Mouse (Mus musculus): ENCODE data around the gene 9130023H24Rik. TPM values are rescaled to one million over a fixed set of nuclear protein-coding genes. Genes with fewer than 3 reads are reported as not detected.

Gene 9130023H24Rik
- polyA plus RNA-seq (2015; fragmentation: Nextera tagmentation; extraction: Ambion mirVana), result 6.7 and 8.3 TPM in 2 replicates

- H3K4me3 ChIP-seq (replicated peaks; ENCODE audit: low read depth, low read length), result peak within 1 kb of the TSS; percentile 61
- no peaks in the 10 kb centered on the region for H3K27me3 ChIP-seq (ENCODE audit: insufficient read depth, low read length)
- peak within 1 kb of the TSS; percentile 98 for H3K27ac ChIP-seq
- no peaks in the 10 kb centered on the region for H3K9me3 ChIP-seq (replicated peaks; ENCODE audit: low read length)
- H3K36me3 ChIP-seq (ENCODE audit: insufficient read depth, low read length), result peaks cover 24% of the 10 kb centered on the region
- peak within 1 kb of the TSS; percentile 71 for H3K4me2 ChIP-seq (ENCODE audit: low read length)
- H3K4me1 ChIP-seq (replicated peaks; ENCODE audit: insufficient read depth, low read length), result peaks cover 4% of the 10 kb centered on the region; the same call in 1 of the 2 replicates
- under 1% methylated on average over 71 of the region's 72 CpGs for WGBS
- H3K9ac ChIP-seq (ENCODE audit: low read depth, low read length), result peak within 1 kb of the TSS; percentile 90
- TF ChIP-seq CTCF (IDR thresholded peaks at IDR 0.05; ENCODE audit: low read depth), result peak; percentile 28; the same call in 1 of the 2 replicates
- DNase-seq (ENCODE audit: low spot score), result peak; percentile 100
- ATAC-seq (replicated peaks; ENCODE audit: low FRiP score, low read depth), result peak; percentile 86
Observed at GRCm38 (mm10) chr7:128237927-128238778, at the start of gene 9130023H24Rik. TSS of gene 9130023H24Rik (minus strand) at chr7:128238031.

GRCm38 (mm10) chr7:128285060-128285459 lies 47.2 kb upstream of the 9130023H24Rik start:
- Histone ChIP-seq H3K27me3 (ENCODE audit: insufficient read depth, low read length) (no peaks in the 10 kb centered on the region), H3K4me1 (replicated peaks; ENCODE audit: insufficient read depth, low read length) (no peaks in the 10 kb centered on the region), H3K4me2 (ENCODE audit: low read length) (no peak overlapping the region), H3K27ac (no peak overlapping the region), H3K9me3 (replicated peaks; ENCODE audit: low read length) (no peaks in the 10 kb centered on the region), H3K9ac (ENCODE audit: low read depth, low read length) (no peak overlapping the region), H3K36me3 (ENCODE audit: insufficient read depth, low read length) (peaks cover 21% of the 10 kb centered on the region; the same call in 1 of the 2 replicates), H3K4me3 (replicated peaks; ENCODE audit: low read depth, low read length) (no peak overlapping the region)
- DNase-seq (ENCODE audit: low spot score), result no peak
- ATAC-seq (replicated peaks; ENCODE audit: low FRiP score, low read depth), result no peak
- 85% methylated on average over 8 of the region's 8 CpGs for WGBS
- no peak for TF ChIP-seq CTCF (IDR thresholded peaks at IDR 0.05; ENCODE audit: low read depth)

DNA sequence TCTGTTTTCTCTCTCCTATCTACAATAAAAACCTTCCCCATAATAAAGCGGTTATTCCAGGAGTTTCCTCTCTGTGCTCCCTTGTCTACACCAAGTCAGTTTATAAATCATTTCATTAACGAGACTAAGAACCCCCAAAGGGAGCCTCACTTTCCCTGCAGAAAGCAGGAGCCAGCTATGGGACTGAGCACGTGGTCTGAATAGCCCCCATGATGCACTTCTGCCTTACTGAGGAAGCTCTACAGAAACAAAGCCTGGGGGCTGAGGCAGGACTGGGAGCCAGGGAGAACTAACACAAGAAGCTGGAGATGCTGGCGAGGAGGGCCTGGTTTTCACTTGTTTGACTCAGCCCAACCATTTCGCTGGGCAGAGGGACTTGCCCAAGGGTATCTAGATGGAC lies 46.2 kb upstream of the 9130023H24Rik start:
- no peak overlapping the region for H3K27ac ChIP-seq
- no peak overlapping the region for H3K9ac ChIP-seq (ENCODE audit: low read depth, low read length)
- H3K9me3 ChIP-seq (replicated peaks; ENCODE audit: low read length), result no peaks in the 10 kb centered on the region
- peaks cover 29% of the 10 kb centered on the region; the same call in 1 of the 2 replicates for H3K36me3 ChIP-seq (ENCODE audit: insufficient read depth, low read length)
- no peak overlapping the region for H3K4me2 ChIP-seq (ENCODE audit: low read length)
- no peak for DNase-seq (ENCODE audit: low spot score)
- H3K4me1 ChIP-seq (replicated peaks; ENCODE audit: insufficient read depth, low read length), result no peaks in the 10 kb centered on the region
- H3K4me3 ChIP-seq (replicated peaks; ENCODE audit: low read depth, low read length), result no peak overlapping the region
- no peak for TF ChIP-seq CTCF (IDR thresholded peaks at IDR 0.05; ENCODE audit: low read depth)
- no peak for ATAC-seq (replicated peaks; ENCODE audit: low FRiP score, low read depth)
- H3K27me3 ChIP-seq (ENCODE audit: insufficient read depth, low read length), result no peaks in the 10 kb centered on the region
- 46% methylated on average over 5 of the region's 5 CpGs for WGBS

DNA sequence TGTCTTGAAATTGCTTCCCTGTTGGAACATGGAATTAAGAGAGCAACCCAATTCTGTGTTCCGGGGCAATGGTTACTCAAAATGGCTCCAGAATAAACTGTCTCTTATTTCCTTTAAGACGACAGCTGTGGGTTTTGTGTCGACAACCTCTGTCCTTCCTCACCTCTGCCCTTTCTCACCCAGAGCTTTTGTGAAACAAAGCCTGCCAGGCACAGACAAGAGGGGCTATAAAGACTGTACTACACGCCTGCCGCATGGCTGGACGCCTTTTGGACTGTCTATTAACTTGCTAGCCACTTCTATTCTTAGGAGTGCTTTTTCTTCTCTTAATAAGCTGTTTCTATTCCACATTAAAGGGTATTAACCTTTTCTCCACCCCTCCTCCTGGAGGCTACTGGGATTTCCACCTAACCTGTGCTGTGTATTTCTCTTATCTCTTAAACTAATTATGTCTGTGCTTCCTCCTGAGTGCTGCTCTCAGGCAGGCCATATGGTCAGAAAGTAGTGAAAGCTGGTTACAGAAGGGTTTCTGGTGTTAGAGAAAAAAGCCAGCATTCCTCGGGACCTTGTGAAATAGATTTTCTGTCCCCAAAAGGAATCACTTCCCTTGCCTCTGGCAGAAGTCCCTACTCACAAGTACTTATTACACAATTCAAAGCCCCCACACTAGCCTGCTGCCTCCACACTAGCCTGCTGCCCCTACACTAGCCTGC lies 44.9 kb upstream of the 9130023H24Rik start:
- Histone ChIP-seq H3K4me1 (replicated peaks; ENCODE audit: insufficient read depth, low read length) (no peaks in the 10 kb centered on the region), H3K27ac (no peak overlapping the region), H3K27me3 (ENCODE audit: insufficient read depth, low read length) (no peaks in the 10 kb centered on the region), H3K9ac (ENCODE audit: low read depth, low read length) (no peak overlapping the region), H3K36me3 (ENCODE audit: insufficient read depth, low read length) (peaks cover 30% of the 10 kb centered on the region), H3K4me3 (replicated peaks; ENCODE audit: low read depth, low read length) (no peak overlapping the region), H3K4me2 (ENCODE audit: low read length) (no peak overlapping the region), H3K9me3 (replicated peaks; ENCODE audit: low read length) (no peaks in the 10 kb centered on the region)
- no peak for TF ChIP-seq CTCF (IDR thresholded peaks at IDR 0.05; ENCODE audit: low read depth)
- WGBS, result 30% methylated on average over 7 of the region's 7 CpGs
- ATAC-seq (replicated peaks; ENCODE audit: low FRiP score, low read depth) (no peak), DNase-seq (ENCODE audit: low spot score) (no peak)

GRCm38 (mm10) chr7:128281765-128282164 lies 43.9 kb upstream of the 9130023H24Rik start:
- DNase-seq (ENCODE audit: low spot score), result no peak
- Histone ChIP-seq H3K27ac (no peak overlapping the region), H3K4me3 (replicated peaks; ENCODE audit: low read depth, low read length) (no peak overlapping the region), H3K9me3 (replicated peaks; ENCODE audit: low read length) (no peaks in the 10 kb centered on the region), H3K4me1 (replicated peaks; ENCODE audit: insufficient read depth, low read length) (no peaks in the 10 kb centered on the region), H3K36me3 (ENCODE audit: insufficient read depth, low read length) (peaks cover 30% of the 10 kb centered on the region), H3K9ac (ENCODE audit: low read depth, low read length) (no peak overlapping the region), H3K4me2 (ENCODE audit: low read length) (no peak overlapping the region), H3K27me3 (ENCODE audit: insufficient read depth, low read length) (no peaks in the 10 kb centered on the region)
- no peak for TF ChIP-seq CTCF (IDR thresholded peaks at IDR 0.05; ENCODE audit: low read depth)
- no peak for ATAC-seq (replicated peaks; ENCODE audit: low FRiP score, low read depth)
- WGBS, result 91% methylated on average over 11 of the region's 11 CpGs

- Histone ChIP-seq H3K36me3 (ENCODE audit: insufficient read depth, low read length) (peaks cover 46% of the 10 kb centered on the region; the same call in 1 of the 2 replicates), H3K4me1 (replicated peaks; ENCODE audit: insufficient read depth, low read length) (no peaks in the 10 kb centered on the region), H3K9ac (ENCODE audit: low read depth, low read length) (no peak overlapping the region), H3K27ac (no peak overlapping the region), H3K27me3 (ENCODE audit: insufficient read depth, low read length) (no peaks in the 10 kb centered on the region), H3K4me2 (ENCODE audit: low read length) (no peak overlapping the region), H3K4me3 (replicated peaks; ENCODE audit: low read depth, low read length) (no peak overlapping the region), H3K9me3 (replicated peaks; ENCODE audit: low read length) (no peaks in the 10 kb centered on the region)
- ATAC-seq (replicated peaks; ENCODE audit: low FRiP score, low read depth) (no peak), DNase-seq (ENCODE audit: low spot score) (no peak)
- WGBS, result 89% methylated on average over 4 of the region's 4 CpGs
- no peak for TF ChIP-seq CTCF (IDR thresholded peaks at IDR 0.05; ENCODE audit: low read depth)
Observed at GRCm38 (mm10) chr7:128279750-128280149, 41.9 kb upstream of the 9130023H24Rik start.
